Mouse (Mus musculus): ENCODE measurements around the gene Grid1. TPM values are rescaled to one million over a fixed set of nuclear protein-coding genes. Genes with fewer than 3 reads are reported as not detected.

Grid1 gene
- polyA plus RNA-seq, 1 experiment from 2014 or later = 0.33 TPM

GRCm38 (mm10) chr14:35356480-35357085, 536.7 kb downstream of the Grid1 start:
- H3K36me3 ChIP-seq = no peaks in the 10 kb centered on the region
- no peak overlapping the region for H3K9ac ChIP-seq
- WGBS = 83% methylated on average over 6 of the region's 6 CpGs
- no peak overlapping the region for H3K4me3 ChIP-seq
- H3K4me1 ChIP-seq (replicated peaks) = no peaks in the 10 kb centered on the region
- H3K9me3 ChIP-seq (replicated peaks) = no peaks in the 10 kb centered on the region
- H3K27me3 ChIP-seq = no peaks in the 10 kb centered on the region
- H3K4me2 ChIP-seq = no peak overlapping the region
- H3K27ac ChIP-seq = no peak overlapping the region
- no peak for ATAC-seq (replicated peaks; ENCODE audit: insufficient number of reproducible peaks, insufficient read depth, low FRiP score, low read depth)

- ATAC-seq (replicated peaks; ENCODE audit: insufficient number of reproducible peaks, insufficient read depth, low FRiP score, low read depth) = no peak
Observed at GRCm38 (mm10) chr14:35358136-35358821, 538.4 kb downstream of the Grid1 start.

GRCm38 (mm10) chr14:35365177-35365944, 545.5 kb downstream of the Grid1 start:
- Histone ChIP-seq H3K4me2 (no peak overlapping the region), H3K4me3 (no peak overlapping the region), H3K27ac (no peak overlapping the region), H3K36me3 (no peaks in the 10 kb centered on the region), H3K27me3 (no peaks in the 10 kb centered on the region), H3K4me1 (replicated peaks) (no peaks in the 10 kb centered on the region), H3K9ac (no peak overlapping the region), H3K9me3 (replicated peaks) (no peaks in the 10 kb centered on the region)
- ATAC-seq (replicated peaks; ENCODE audit: insufficient number of reproducible peaks, insufficient read depth, low FRiP score, low read depth) = no peak
- WGBS = 71% methylated on average over 8 of the region's 8 CpGs

More at GRCm38 (mm10) chr14:35358136-35358821, 538.4 kb downstream of the Grid1 start:
- Histone ChIP-seq H3K4me1 (replicated peaks) (no peaks in the 10 kb centered on the region), H3K9ac (no peak overlapping the region), H3K27me3 (no peaks in the 10 kb centered on the region), H3K9me3 (replicated peaks) (no peaks in the 10 kb centered on the region), H3K4me2 (no peak overlapping the region), H3K36me3 (no peaks in the 10 kb centered on the region), H3K4me3 (no peak overlapping the region), H3K27ac (no peak overlapping the region)
- 42% methylated on average over 7 of the region's 7 CpGs for whole genome bisulfite sequencing

- H3K27me3 ChIP-seq = no peaks in the 10 kb centered on the region
- H3K4me3 ChIP-seq = no peak overlapping the region
- H3K36me3 ChIP-seq = no peaks in the 10 kb centered on the region
- no peak overlapping the region for H3K27ac ChIP-seq
- no peaks in the 10 kb centered on the region for H3K9me3 ChIP-seq (replicated peaks)
- H3K9ac ChIP-seq = no peak overlapping the region
- ATAC-seq (replicated peaks; ENCODE audit: insufficient number of reproducible peaks, insufficient read depth, low FRiP score, low read depth) = no peak
- WGBS = 85% methylated on average over 3 of the region's 3 CpGs
- H3K4me2 ChIP-seq = no peak overlapping the region
- no peaks in the 10 kb centered on the region for H3K4me1 ChIP-seq (replicated peaks)
Observed at GRCm38 (mm10) chr14:35374374-35374773, 554.5 kb downstream of the Grid1 start.

- WGBS = 72% methylated on average over 4 of the region's 4 CpGs
- no peak overlapping the region for H3K4me3 ChIP-seq
Observed at GRCm38 (mm10) chr14:35393591-35393990, 573.7 kb downstream of the Grid1 start.

GRCm38 (mm10) chr14:35404249-35404908, 584.5 kb downstream of the Grid1 start:
- Histone ChIP-seq H3K27me3 (no peaks in the 10 kb centered on the region), H3K4me2 (no peak overlapping the region), H3K4me1 (replicated peaks) (no peaks in the 10 kb centered on the region), H3K9ac (no peak overlapping the region), H3K4me3 (no peak overlapping the region), H3K36me3 (no peaks in the 10 kb centered on the region), H3K27ac (no peak overlapping the region), H3K9me3 (replicated peaks) (no peaks in the 10 kb centered on the region)
- ATAC-seq (replicated peaks; ENCODE audit: insufficient number of reproducible peaks, insufficient read depth, low FRiP score, low read depth) = no peak
- WGBS = 71% methylated on average over 3 of the region's 3 CpGs

More at GRCm38 (mm10) chr14:35393591-35393990, 573.7 kb downstream of the Grid1 start:
- Histone ChIP-seq H3K9ac (no peak overlapping the region), H3K27me3 (no peaks in the 10 kb centered on the region), H3K4me1 (replicated peaks) (no peaks in the 10 kb centered on the region), H3K36me3 (no peaks in the 10 kb centered on the region), H3K4me2 (no peak overlapping the region), H3K9me3 (replicated peaks) (no peaks in the 10 kb centered on the region), H3K27ac (no peak overlapping the region)
- no peak for ATAC-seq (replicated peaks; ENCODE audit: insufficient number of reproducible peaks, insufficient read depth, low FRiP score, low read depth)

- WGBS = 76% methylated on average over 2 of the region's 2 CpGs
- H3K4me2 ChIP-seq = no peak overlapping the region
- H3K9me3 ChIP-seq (replicated peaks) = no peaks in the 10 kb centered on the region
- H3K36me3 ChIP-seq = no peaks in the 10 kb centered on the region
- no peaks in the 10 kb centered on the region for H3K4me1 ChIP-seq (replicated peaks)
- H3K9ac ChIP-seq = no peak overlapping the region
- no peak for ATAC-seq (replicated peaks; ENCODE audit: insufficient number of reproducible peaks, insufficient read depth, low FRiP score, low read depth)
- no peaks in the 10 kb centered on the region for H3K27me3 ChIP-seq
- no peak overlapping the region for H3K4me3 ChIP-seq
- no peak overlapping the region for H3K27ac ChIP-seq
Observed at GRCm38 (mm10) chr14:35430259-35430658, 610.4 kb downstream of the Grid1 start.

- Histone ChIP-seq H3K27ac (no peak overlapping the region), H3K9me3 (replicated peaks) (no peaks in the 10 kb centered on the region), H3K4me2 (no peak overlapping the region), H3K36me3 (no peaks in the 10 kb centered on the region), H3K4me1 (replicated peaks) (no peaks in the 10 kb centered on the region), H3K9ac (no peak overlapping the region), H3K27me3 (no peaks in the 10 kb centered on the region), H3K4me3 (no peak overlapping the region)
- 85% methylated on average over 7 of the region's 7 CpGs for WGBS
- ATAC-seq (replicated peaks; ENCODE audit: insufficient number of reproducible peaks, insufficient read depth, low FRiP score, low read depth) = no peak
Observed at GRCm38 (mm10) chr14:35453702-35454101, 633.8 kb downstream of the Grid1 start.

GRCm38 (mm10) chr14:35468254-35468653, 648.3 kb downstream of the Grid1 start:
- H3K4me3 ChIP-seq = no peak overlapping the region
- ATAC-seq (replicated peaks; ENCODE audit: insufficient number of reproducible peaks, insufficient read depth, low FRiP score, low read depth) = no peak
- no peaks in the 10 kb centered on the region for H3K4me1 ChIP-seq (replicated peaks)
- H3K27me3 ChIP-seq = no peaks in the 10 kb centered on the region
- H3K9me3 ChIP-seq (replicated peaks) = no peaks in the 10 kb centered on the region
- no peak overlapping the region for H3K9ac ChIP-seq
- no peak overlapping the region for H3K4me2 ChIP-seq
- no peak overlapping the region for H3K27ac ChIP-seq
- no peaks in the 10 kb centered on the region for H3K36me3 ChIP-seq
- WGBS = 66% methylated on average over 6 of the region's 6 CpGs

- H3K36me3 ChIP-seq = no peaks in the 10 kb centered on the region
- H3K9ac ChIP-seq = no peak overlapping the region
- H3K9me3 ChIP-seq (replicated peaks) = no peaks in the 10 kb centered on the region
- ATAC-seq (replicated peaks; ENCODE audit: insufficient number of reproducible peaks, insufficient read depth, low FRiP score, low read depth) = no peak
- 64% methylated on average over 2 of the region's 2 CpGs for WGBS
- no peak overlapping the region for H3K27ac ChIP-seq
- no peak overlapping the region for H3K4me2 ChIP-seq
- H3K27me3 ChIP-seq = no peaks in the 10 kb centered on the region
- no peak overlapping the region for H3K4me3 ChIP-seq
- no peaks in the 10 kb centered on the region for H3K4me1 ChIP-seq (replicated peaks)
Observed at GRCm38 (mm10) chr14:35486017-35486416, 666.1 kb downstream of the Grid1 start.

GRCm38 (mm10) chr14:35502324-35502723, 682.4 kb downstream of the Grid1 start:
- no peak overlapping the region for H3K27ac ChIP-seq
- WGBS = 36% methylated on average over 5 of the region's 5 CpGs
- no peak overlapping the region for H3K9ac ChIP-seq

More at GRCm38 (mm10) chr14:35502324-35502723, 682.4 kb downstream of the Grid1 start:
- ATAC-seq (replicated peaks; ENCODE audit: insufficient number of reproducible peaks, insufficient read depth, low FRiP score, low read depth) = no peak
- no peaks in the 10 kb centered on the region for H3K27me3 ChIP-seq
- no peaks in the 10 kb centered on the region for H3K36me3 ChIP-seq
- H3K4me1 ChIP-seq (replicated peaks) = no peaks in the 10 kb centered on the region
- H3K9me3 ChIP-seq (replicated peaks) = no peaks in the 10 kb centered on the region
- H3K4me3 ChIP-seq = no peak overlapping the region
- H3K4me2 ChIP-seq = no peak overlapping the region
